Mouse (Mus musculus): ENCODE results near the gene Acsm2. TPM values are rescaled to one million over a fixed set of nuclear protein-coding genes. Genes with fewer than 3 reads are reported as not detected.

Acsm2 gene
- total RNA-seq, 1 experiment from 2014 or later: not detected

GRCm38 (mm10) chr7:119618209-119618935 lies 64.2 kb downstream of the Acsm2 start:
- no peak for ATAC-seq (replicated peaks in 1 of 2; ENCODE audit: insufficient read depth in 1 of 2, low FRiP score in 2 of 2, low TSS enrichment in 1 of 2, low read depth in 1 of 2, poor library complexity in 2 of 2, severe bottlenecking in 2 of 2)

GRCm38 (mm10) chr7:119620157-119620556 lies 66.0 kb downstream of the Acsm2 start:
- no peak for ATAC-seq (replicated peaks in 1 of 2; ENCODE audit: insufficient read depth in 1 of 2, low FRiP score in 2 of 2, low TSS enrichment in 1 of 2, low read depth in 1 of 2, poor library complexity in 2 of 2, severe bottlenecking in 2 of 2)

- ATAC-seq (replicated peaks in 1 of 2; ENCODE audit: insufficient read depth in 1 of 2, low FRiP score in 2 of 2, low TSS enrichment in 1 of 2, low read depth in 1 of 2, poor library complexity in 2 of 2, severe bottlenecking in 2 of 2): no peak
Measured at GRCm38 (mm10) chr7:119638773-119639172, 84.6 kb downstream of the Acsm2 start.

GRCm38 (mm10) chr7:119642307-119642706 lies 88.2 kb downstream of the Acsm2 start:
- ATAC-seq (replicated peaks in 1 of 2; ENCODE audit: insufficient read depth in 1 of 2, low FRiP score in 2 of 2, low TSS enrichment in 1 of 2, low read depth in 1 of 2, poor library complexity in 2 of 2, severe bottlenecking in 2 of 2): no peak

Other genes starting within 250 kb of the Acsm2 start
- gene Gp2, start 95.1 kb upstream of the Acsm2 start, total RNA-seq (2017): not detected in 2 replicates
- gene Umod, start 75.1 kb upstream of the Acsm2 start, total RNA-seq (2017): not detected in 2 replicates
- gene Acsm5, start 34.9 kb upstream of the Acsm2 start, total RNA-seq (2017): not detected in 2 replicates
- gene Pdilt, start 30.9 kb upstream of the Acsm2 start, total RNA-seq (2017): not detected in 2 replicates
- gene Acsm1, start 52.7 kb downstream of the Acsm2 start, total RNA-seq (2017): not detected in 2 replicates
- gene Acsm4, start 135.7 kb downstream of the Acsm2 start, total RNA-seq (2017): not detected in 2 replicates
- 119 and 154 TPM in 2 replicates for gene Thumpd1, start 166.5 kb downstream of the Acsm2 start, total RNA-seq (2017)
- not detected in 2 replicates for gene Acsm3, start 206.6 kb downstream of the Acsm2 start, total RNA-seq (2017)
- 30.9 and 35.1 TPM in 2 replicates for gene Rexo5, start 239.7 kb downstream of the Acsm2 start, total RNA-seq (2017)
- gene Eri2, start 239.7 kb downstream of the Acsm2 start, total RNA-seq (2017): 14.0 and 14.8 TPM in 2 replicates